Mouse (Mus musculus): ENCODE results near the gene Srp72.

- TF ChIP-seq CTCF (IDR thresholded peaks at IDR 0.05; ENCODE audit: low read depth, low read length), result no peak
- TF ChIP-seq POLR2A (IDR thresholded peaks at IDR 0.05; ENCODE audit: borderline replicate concordance, low read depth, low read length), result no peak
These were observed 20.1 kb upstream of the Srp72 start for GRCm38 (mm10) chr5:76954271-76954900.

All from bone marrow macrophage, adult 2 months (primary cell).